Mouse (Mus musculus): ENCODE data around the gene Fam243. TPM values are rescaled to one million over a fixed set of nuclear protein-coding genes. Genes with fewer than 3 reads are reported as not detected.
A peak's percentile ranks its signal among the peaks of the same experiment; 100 is the strongest.

Gene Fam243
- polyA plus RNA-seq, 1 experiment, result not detected

- Histone ChIP-seq H3K36me3 (ENCODE audit: control insufficient read depth, insufficient read depth) (no peaks in the 10 kb centered on the region), H3K27me3 (ENCODE audit: control insufficient read depth, insufficient read depth, insufficient read length) (peaks cover 35% of the 10 kb centered on the region), H3K79me2 (ENCODE audit: control insufficient read depth, insufficient read depth) (no peaks in the 10 kb centered on the region), H3K4me3 (no peak overlapping the region), H3ac (ENCODE audit: control insufficient read depth, insufficient read length) (no peak overlapping the region), H3K4me2 (ENCODE audit: low read depth) (no peak overlapping the region)
- TF ChIP-seq E2F4 (IDR thresholded peaks at IDR 0.05; ENCODE audit: insufficient read depth), result no peak
- no peak for TF ChIP-seq USF1 (IDR thresholded peaks at IDR 0.05; ENCODE audit: low read depth)
- no peak for TF ChIP-seq TCF12 (IDR thresholded peaks at IDR 0.05; ENCODE audit: insufficient read depth, poor library complexity, severe bottlenecking)
- no peak for TF ChIP-seq POLR2A (IDR thresholded peaks at IDR 0.05; ENCODE audit: insufficient read length, low read depth)
- TF ChIP-seq POLR2AphosphoS2 (IDR thresholded peaks at IDR 0.05; ENCODE audit: insufficient read length, low read depth), result no peak
- no peak for TF ChIP-seq MYOD1 (IDR thresholded peaks at IDR 0.05; ENCODE audit: control insufficient read depth in 1 of 3, insufficient read length in 2 of 3, low read depth in 2 of 3)
- TF ChIP-seq CEBPB (IDR thresholded peaks at IDR 0.05; ENCODE audit: insufficient read depth, poor library complexity, severe bottlenecking), result no peak
- TF ChIP-seq TCF3 (IDR thresholded peaks at IDR 0.05; ENCODE audit: insufficient read length, low read depth), result no peak
- no peak for TF ChIP-seq SRF (IDR thresholded peaks at IDR 0.05; ENCODE audit: control insufficient read depth, insufficient read length, low read depth)
- TF ChIP-seq MYOG (IDR thresholded peaks at IDR 0.05; ENCODE audit: control insufficient read depth in 1 of 3, insufficient read depth in 1 of 3, insufficient read length in 2 of 3, low read depth in 2 of 3), result no peak
Observed at GRCm38 (mm10) chr16:92294267-92294970, 26.8 kb downstream of the Fam243 start.

- TF ChIP-seq POLR2AphosphoS2 (IDR thresholded peaks at IDR 0.05; ENCODE audit: insufficient read length, low read depth), result no peak
- no peak for TF ChIP-seq TCF12 (IDR thresholded peaks at IDR 0.05; ENCODE audit: insufficient read depth, poor library complexity, severe bottlenecking)
- TF ChIP-seq POLR2A (IDR thresholded peaks at IDR 0.05; ENCODE audit: insufficient read length, low read depth), result no peak
- no peak for TF ChIP-seq CEBPB (IDR thresholded peaks at IDR 0.05; ENCODE audit: insufficient read depth, poor library complexity, severe bottlenecking)
- TF ChIP-seq TCF3 (IDR thresholded peaks at IDR 0.05; ENCODE audit: insufficient read length, low read depth), result no peak
- TF ChIP-seq USF1 (IDR thresholded peaks at IDR 0.05; ENCODE audit: low read depth), result no peak
- no peak for TF ChIP-seq E2F4 (IDR thresholded peaks at IDR 0.05; ENCODE audit: insufficient read depth)
- Histone ChIP-seq H3K36me3 (ENCODE audit: control insufficient read depth, insufficient read depth) (no peaks in the 10 kb centered on the region), H3ac (ENCODE audit: control insufficient read depth, insufficient read length) (no peak within 1 kb of the TSS)
Observed at GRCm38 (mm10) chr16:92292101-92292500, 29.1 kb downstream of the Fam243 start, which contains the start of gene Kcne2. TSS of gene Kcne2 (plus strand) at chr16:92292389.

DNA sequence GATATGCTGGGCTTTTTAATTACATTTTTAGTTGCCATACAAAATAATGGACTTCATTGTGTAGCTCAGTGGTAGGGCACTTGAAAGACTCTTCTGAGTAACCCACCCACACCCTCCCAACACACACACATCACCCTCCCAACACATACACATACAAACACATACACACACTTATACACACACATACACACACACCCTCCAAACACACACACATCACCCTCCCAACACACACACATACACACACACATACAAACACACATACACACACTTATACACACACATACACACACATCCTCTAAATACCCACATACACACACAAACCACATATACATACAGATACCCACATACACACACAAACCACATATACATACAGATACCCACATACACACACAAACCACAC lies 31.2 kb downstream of the Fam243 start:
- Histone ChIP-seq H3K4me3 (no peak overlapping the region), H3K79me2 (ENCODE audit: control insufficient read depth, insufficient read depth) (no peaks in the 10 kb centered on the region), H3K27me3 (ENCODE audit: control insufficient read depth, insufficient read depth, insufficient read length) (peaks cover 21% of the 10 kb centered on the region), H3ac (ENCODE audit: control insufficient read depth, insufficient read length) (no peak overlapping the region), H3K4me2 (ENCODE audit: low read depth) (no peak overlapping the region), H3K36me3 (ENCODE audit: control insufficient read depth, insufficient read depth) (no peaks in the 10 kb centered on the region)
- TF ChIP-seq E2F4 (IDR thresholded peaks at IDR 0.05; ENCODE audit: insufficient read depth) (no peak), SRF (IDR thresholded peaks at IDR 0.05; ENCODE audit: control insufficient read depth, insufficient read length, low read depth) (no peak), MAX (IDR thresholded peaks at IDR 0.05; ENCODE audit: low read depth) (no peak), CEBPB (IDR thresholded peaks at IDR 0.05; ENCODE audit: insufficient read depth, poor library complexity, severe bottlenecking) (no peak), TCF12 (IDR thresholded peaks at IDR 0.05; ENCODE audit: insufficient read depth, poor library complexity, severe bottlenecking) (no peak), POLR2AphosphoS2 (IDR thresholded peaks at IDR 0.05; ENCODE audit: insufficient read length, low read depth) (no peak), MYOG (IDR thresholded peaks at IDR 0.05; ENCODE audit: control insufficient read depth in 1 of 3, insufficient read depth in 1 of 3, insufficient read length in 2 of 3, low read depth in 2 of 3) (no peak), POLR2A (IDR thresholded peaks at IDR 0.05; ENCODE audit: insufficient read length, low read depth) (no peak), TCF3 (IDR thresholded peaks at IDR 0.05; ENCODE audit: insufficient read length, low read depth) (no peak), MYOD1 (IDR thresholded peaks at IDR 0.05; ENCODE audit: control insufficient read depth in 1 of 3, insufficient read length in 2 of 3, low read depth in 2 of 3) (no peak), USF1 (IDR thresholded peaks at IDR 0.05; ENCODE audit: low read depth) (no peak), REST (IDR thresholded peaks at IDR 0.05; ENCODE audit: insufficient read depth, insufficient read length) (no peak)

More at GRCm38 (mm10) chr16:92292101-92292500, 29.1 kb downstream of the Fam243 start, which contains the start of gene Kcne2:
- Histone ChIP-seq H3K4me2 (ENCODE audit: low read depth) (no peak within 1 kb of the TSS), H3K27me3 (ENCODE audit: control insufficient read depth, insufficient read depth, insufficient read length) (peaks cover 35% of the 10 kb centered on the region), H3K79me2 (ENCODE audit: control insufficient read depth, insufficient read depth) (no peaks in the 10 kb centered on the region), H3K4me3 (no peak within 1 kb of the TSS)

DNA sequence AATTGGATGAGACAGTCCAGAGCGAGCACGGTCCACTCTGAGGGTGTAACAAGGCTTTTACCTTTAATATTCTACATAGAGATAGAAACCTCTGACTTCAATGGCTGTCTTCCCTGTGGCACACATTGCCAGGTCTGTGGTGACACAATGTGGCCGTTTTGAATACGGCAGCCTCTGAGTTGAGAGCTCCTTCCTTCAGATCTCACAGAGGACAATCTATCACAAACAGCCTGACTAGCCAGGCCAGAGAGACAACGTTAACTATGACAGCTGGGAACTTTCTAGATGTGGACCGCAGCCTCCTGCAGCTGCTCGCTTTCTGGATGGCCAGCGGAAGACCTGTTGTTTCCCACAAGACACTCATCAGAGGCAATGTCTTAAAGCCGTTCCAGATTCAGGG lies 32.5 kb downstream of the Fam243 start:
- Histone ChIP-seq H3K27me3 (ENCODE audit: control insufficient read depth, insufficient read depth, insufficient read length) (peaks cover 28% of the 10 kb centered on the region), H3K4me3 (no peak overlapping the region), H3K79me2 (ENCODE audit: control insufficient read depth, insufficient read depth) (no peaks in the 10 kb centered on the region), H3K4me2 (ENCODE audit: low read depth) (no peak overlapping the region), H3ac (ENCODE audit: control insufficient read depth, insufficient read length) (no peak overlapping the region), H3K36me3 (ENCODE audit: control insufficient read depth, insufficient read depth) (no peaks in the 10 kb centered on the region)
- TF ChIP-seq MYOD1 (IDR thresholded peaks at IDR 0.05; ENCODE audit: control insufficient read depth in 1 of 3, insufficient read length in 2 of 3, low read depth in 2 of 3) (peak in 1 of 3 experiments; percentile 29), MYOG (IDR thresholded peaks at IDR 0.05; ENCODE audit: control insufficient read depth in 1 of 3, insufficient read depth in 1 of 3, insufficient read length in 2 of 3, low read depth in 2 of 3) (peak in 1 of 3 experiments; percentile 19), USF1 (IDR thresholded peaks at IDR 0.05; ENCODE audit: low read depth) (no peak)

DNA sequence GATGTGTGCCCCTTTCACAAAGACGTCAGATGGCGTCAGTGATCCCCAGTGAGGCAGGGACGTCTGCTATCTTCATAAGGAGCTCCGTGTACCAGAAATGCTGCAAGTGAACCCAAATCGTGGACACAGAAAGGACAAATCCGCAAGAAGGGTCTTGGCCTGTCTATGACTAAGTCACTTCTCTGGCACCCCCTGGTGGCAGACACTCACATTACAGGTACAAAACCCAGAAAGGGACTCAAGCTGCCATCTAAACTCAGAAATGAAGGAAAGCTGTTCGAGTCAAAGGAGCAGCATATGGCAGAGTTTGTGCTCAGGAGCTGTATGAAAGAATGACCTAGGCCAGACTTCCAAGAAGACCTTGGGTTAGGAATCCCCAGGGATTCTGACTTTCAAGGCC lies 34.6 kb downstream of the Fam243 start:
- TF ChIP-seq POLR2A (IDR thresholded peaks at IDR 0.05; ENCODE audit: insufficient read length, low read depth) (no peak), REST (IDR thresholded peaks at IDR 0.05; ENCODE audit: insufficient read depth, insufficient read length) (no peak), E2F4 (IDR thresholded peaks at IDR 0.05; ENCODE audit: insufficient read depth) (no peak), MAX (IDR thresholded peaks at IDR 0.05; ENCODE audit: low read depth) (no peak), MYOG (IDR thresholded peaks at IDR 0.05; ENCODE audit: control insufficient read depth in 1 of 3, insufficient read depth in 1 of 3, insufficient read length in 2 of 3, low read depth in 2 of 3) (no peak), MYOD1 (IDR thresholded peaks at IDR 0.05; ENCODE audit: control insufficient read depth in 1 of 3, insufficient read length in 2 of 3, low read depth in 2 of 3) (no peak), TCF12 (IDR thresholded peaks at IDR 0.05; ENCODE audit: insufficient read depth, poor library complexity, severe bottlenecking) (no peak), CEBPB (IDR thresholded peaks at IDR 0.05; ENCODE audit: insufficient read depth, poor library complexity, severe bottlenecking) (no peak), TCF3 (IDR thresholded peaks at IDR 0.05; ENCODE audit: insufficient read length, low read depth) (no peak), SRF (IDR thresholded peaks at IDR 0.05; ENCODE audit: control insufficient read depth, insufficient read length, low read depth) (no peak), POLR2AphosphoS2 (IDR thresholded peaks at IDR 0.05; ENCODE audit: insufficient read length, low read depth) (no peak), USF1 (IDR thresholded peaks at IDR 0.05; ENCODE audit: low read depth) (no peak)
- H3K79me2 ChIP-seq (ENCODE audit: control insufficient read depth, insufficient read depth), result no peaks in the 10 kb centered on the region
- H3K4me2 ChIP-seq (ENCODE audit: low read depth), result peak overlapping the region; percentile 12
- no peak overlapping the region for H3ac ChIP-seq (ENCODE audit: control insufficient read depth, insufficient read length)
- peaks cover 14% of the 10 kb centered on the region for H3K27me3 ChIP-seq (ENCODE audit: control insufficient read depth, insufficient read depth, insufficient read length)
- no peaks in the 10 kb centered on the region for H3K36me3 ChIP-seq (ENCODE audit: control insufficient read depth, insufficient read depth)
- H3K4me3 ChIP-seq, result no peak overlapping the region

Measured in myocyte (in vitro differentiated cells).